Mouse (Mus musculus) E14TG2a.4 (cell line): ENCODE measurements around the gene Hdac9.

Experiments
- CTCF ChIP-seq: conservative IDR thresholded peaks from 2 replicates; pipeline ENCODE4 v1.5.1; 2014; ENCODE audit warnings: low read length
- NANOG ChIP-seq: IDR thresholded peaks from 2 replicates; pipeline ENCODE4 v1.6.1; 2014; ENCODE audit warnings: borderline replicate concordance, low read length, mixed read lengths
- POU5F1 ChIP-seq: IDR thresholded peaks from 2 replicates; pipeline ENCODE4 v1.6.1; 2014; ENCODE audit warnings: low read length, borderline replicate concordance

- TF ChIP-seq CTCF, result no peak
- no peak for TF ChIP-seq NANOG
- TF ChIP-seq POU5F1, result no peak
Observed at GRCm38 (mm10) chr12:34683375-34683774, 233.5 kb downstream of the Hdac9 start.
